Mouse (Mus musculus) limb, embryonic 14.5 days (tissue): ENCODE measurements around the gene Cebpb. TPM values are rescaled to one million over a fixed set of nuclear protein-coding genes. Genes with fewer than 3 reads are reported as not detected.
"Not testable (repeated sequence)": the region's sequence is repeated elsewhere in the genome, so short reads cannot be mapped to it uniquely, and the experiment has no call there.

Experiments used
- ATAC-seq: fragments of 200-750 bp; cut with Nextera tagmentation; 2 replicates; pipeline ENCODE4 v1.8.0; 2017; ENCODE audit warnings: low read depth, moderate number of reproducible peaks, moderate TSS enrichment; ENCODE audit not compliant: low FRiP score
- DNase-seq: peaks from one replicate; pipeline ENCODE4 v3.0.0-alpha.2; 2015; ENCODE audit warnings: low spot score
- H3K27ac ChIP-seq: fragments of 300-500 bp; sonication (generic); replicated peaks from 2 replicates; pipeline ENCODE4 v1.5.1; 2014; ENCODE audit warnings: low read depth, mild to moderate bottlenecking, low read length, moderate library complexity, mixed read lengths
- H3K27me3 ChIP-seq: fragments of 300-500 bp; sonication (generic); 2 replicates; pipeline ENCODE4 v1.6.1; 2014; ENCODE audit warnings: low read length, mixed read lengths; ENCODE audit not compliant: control insufficient read depth, insufficient read depth
- H3K36me3 ChIP-seq: fragments of 300-500 bp; sonication (generic); 2 replicates; pipeline ENCODE4 v1.6.1; 2014; ENCODE audit warnings: mild to moderate bottlenecking, low read length, moderate library complexity, mixed read lengths; ENCODE audit not compliant: control insufficient read depth, insufficient read depth
- H3K4me1 ChIP-seq: fragments of 300-500 bp; sonication (generic); 2 replicates; pipeline ENCODE4 v1.6.1; 2014; ENCODE audit warnings: antibody characterized with exemption, low read length, mixed read lengths; ENCODE audit not compliant: control insufficient read depth, insufficient read depth
- H3K4me2 ChIP-seq: fragments of 300-500 bp; sonication (generic); replicated peaks from 2 replicates; pipeline ENCODE4 v1.6.1; 2014; ENCODE audit warnings: low read depth, mild to moderate bottlenecking, low read length, moderate library complexity; ENCODE audit not compliant: severe bottlenecking
- H3K4me3 ChIP-seq: fragments of 300-500 bp; sonication (generic); replicated peaks from 2 replicates; pipeline ENCODE4 v1.5.1; 2014; ENCODE audit warnings: low read length
- H3K9ac ChIP-seq: fragments of 300-500 bp; sonication (generic); 2 replicates; pipeline ENCODE4 v1.6.1; 2014; ENCODE audit warnings: mild to moderate bottlenecking, low read depth, low read length, moderate library complexity; ENCODE audit not compliant: severe bottlenecking
- H3K9me3 ChIP-seq: fragments of 300-500 bp; sonication (generic); 2 replicates; pipeline ENCODE4 v1.6.1; 2016; ENCODE audit warnings: low read length; ENCODE audit not compliant: control insufficient read depth
- POLR2A ChIP-seq: fragments of 200-500 bp; IDR thresholded peaks from 2 replicates; pipeline ENCODE4 v1.8.0; 2012; ENCODE audit warnings: inconsistent platforms, mild to moderate bottlenecking, moderate library complexity, borderline replicate concordance; ENCODE audit not compliant: insufficient read depth, insufficient read length; ENCODE audit errors: extremely low read depth
- WGBS: fragments of 180-500 bp; shearing (Covaris S2); extraction: QIAGEN DNeasy Blood & Tissue Kit; methylation state at CpG from one replicate; pipeline ENCODE4 v1.1.7; 2014; 5-methylcytosine and 5-hydroxymethylcytosine counted together
- polyA plus RNA-seq, 2 experiments: library from polyadenylated mRNA; depleted of rRNA in 1 of 2; stranded (reverse) in 1 of 2; unstranded in 1 of 2; fragments of >200 nt; fragmentation: Nextera tagmentation in 1 of 2; extraction: Ambion mirVana in 1 of 2; gene quantifications; 2 replicates each; pipeline versions ENCODE4 v1.2.1 to v1.2.3; 2012 to 2014

Gene Cebpb
- 29.7 and 36.0 TPM in 2 replicates for polyA plus RNA-seq (2012; rRNA removed)
- 20.6 and 27.4 TPM in 2 replicates for polyA plus RNA-seq (2014; fragmentation: Nextera tagmentation; extraction: Ambion mirVana)

DNA sequence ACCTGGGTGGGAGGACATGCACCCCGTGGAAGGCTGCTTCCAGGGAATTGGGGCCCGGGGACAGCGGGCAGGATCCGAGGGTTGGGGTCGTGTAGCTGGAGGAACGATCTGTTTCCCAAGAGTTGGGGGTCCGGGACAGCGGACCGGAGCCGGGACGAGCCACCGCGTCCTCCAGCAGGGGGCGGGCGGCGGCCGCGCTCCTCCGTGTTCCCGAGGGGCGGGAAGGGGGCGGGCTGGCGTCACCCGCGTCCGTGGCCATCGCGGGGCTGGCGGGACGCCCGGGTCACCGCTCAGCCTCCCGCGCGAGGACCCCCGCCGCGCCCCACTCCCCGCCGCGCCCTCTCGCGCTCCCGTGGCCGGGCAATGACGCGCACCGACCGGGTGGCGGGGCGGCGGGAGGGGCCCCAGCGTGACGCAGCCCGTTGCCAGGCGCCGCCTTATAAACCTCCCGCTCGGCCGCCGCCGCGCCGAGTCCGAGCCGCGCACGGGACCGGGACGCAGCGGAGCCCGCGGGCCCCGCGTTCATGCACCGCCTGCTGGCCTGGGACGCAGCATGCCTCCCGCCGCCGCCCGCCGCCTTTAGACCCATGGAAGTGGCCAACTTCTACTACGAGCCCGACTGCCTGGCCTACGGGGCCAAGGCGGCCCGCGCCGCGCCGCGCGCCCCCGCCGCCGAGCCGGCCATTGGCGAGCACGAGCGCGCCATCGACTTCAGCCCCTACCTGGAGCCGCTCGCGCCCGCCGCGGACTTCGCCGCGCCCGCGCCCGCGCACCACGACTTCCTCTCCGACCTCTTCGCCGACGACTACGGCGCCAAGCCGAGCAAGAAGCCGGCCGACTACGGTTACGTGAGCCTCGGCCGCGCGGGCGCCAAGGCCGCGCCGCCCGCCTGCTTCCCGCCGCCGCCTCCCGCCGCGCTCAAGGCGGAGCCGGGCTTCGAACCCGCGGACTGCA is at the start of gene Cebpb:
TSS of gene Cebpb (plus strand) at position 418 of the 954 bp plus-strand sequence.
- H3K27me3 ChIP-seq = peaks cover 23% of the 10 kb centered on the region
- H3K27ac ChIP-seq = peak within 1 kb of the TSS; percentile 55; the same call in 1 of the 2 replicates
- no peaks in the 10 kb centered on the region for H3K36me3 ChIP-seq
- H3K9me3 ChIP-seq = no peaks in the 10 kb centered on the region
- H3K4me2 ChIP-seq = peak within 1 kb of the TSS; percentile 94
- peak; percentile 74 for DNase-seq
- no peak for TF ChIP-seq POLR2A
- ATAC-seq = peak; percentile 79
- H3K4me1 ChIP-seq = peaks cover 7% of the 10 kb centered on the region; the same call in 1 of the 2 replicates
- H3K4me3 ChIP-seq = peak within 1 kb of the TSS; percentile 72
- peak within 1 kb of the TSS; percentile 69 for H3K9ac ChIP-seq
- under 1% methylated on average over 45 of the region's 147 CpGs for WGBS

GRCm38 (mm10) chr2:167640279-167640678 is 48.4 kb upstream of the Cebpb start:
- H3K36me3 ChIP-seq = peaks cover 19% of the 10 kb centered on the region
- H3K4me3 ChIP-seq = no peak overlapping the region
- ATAC-seq = no peak
- DNase-seq = no peak
- H3K27ac ChIP-seq = no peak overlapping the region
- no peaks in the 10 kb centered on the region for H3K27me3 ChIP-seq
- H3K4me1 ChIP-seq = no peaks in the 10 kb centered on the region
- TF ChIP-seq POLR2A = no peak
- no peak overlapping the region for H3K4me2 ChIP-seq
- H3K9ac ChIP-seq = no peak overlapping the region
- no peaks in the 10 kb centered on the region for H3K9me3 ChIP-seq
- WGBS = 85% methylated on average over 3 of the region's 3 CpGs

DNA sequence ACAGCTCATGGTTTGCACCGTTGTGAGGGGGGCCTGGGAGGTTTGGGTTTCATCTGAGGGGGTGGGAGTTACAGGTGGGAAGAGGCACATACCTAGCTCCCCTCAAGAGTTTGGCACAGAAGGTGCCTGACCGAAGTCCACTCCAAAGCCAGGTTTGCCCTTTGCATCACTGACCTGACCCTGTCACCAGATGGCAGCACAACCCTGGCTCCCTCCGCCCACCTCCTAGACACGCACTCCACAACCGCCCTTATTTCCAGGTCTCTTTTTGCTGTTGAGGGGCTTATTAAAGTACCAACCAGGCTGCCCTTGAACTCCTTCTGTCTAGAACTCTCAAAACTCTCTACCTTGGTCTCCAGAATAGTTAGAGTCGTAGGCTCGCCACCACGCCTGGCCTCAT is 47.4 kb upstream of the Cebpb start:
- Histone ChIP-seq H3K36me3 (peaks cover 29% of the 10 kb centered on the region), H3K4me1 (no peaks in the 10 kb centered on the region), H3K27me3 (no peaks in the 10 kb centered on the region), H3K4me2 (no peak overlapping the region), H3K9me3 (no peaks in the 10 kb centered on the region), H3K4me3 (no peak overlapping the region), H3K27ac (no peak overlapping the region), H3K9ac (no peak overlapping the region)
- no peak for TF ChIP-seq POLR2A
- no peak for ATAC-seq
- WGBS = 57% methylated on average over 8 of the region's 8 CpGs
- no peak for DNase-seq

- no peak overlapping the region for H3K4me2 ChIP-seq
- H3K9ac ChIP-seq = no peak overlapping the region
- 86% methylated on average over 6 of the region's 6 CpGs for WGBS
- H3K27ac ChIP-seq = no peak overlapping the region
- TF ChIP-seq POLR2A = no peak
- no peak overlapping the region for H3K4me3 ChIP-seq
- H3K27me3 ChIP-seq = no peaks in the 10 kb centered on the region
- no peaks in the 10 kb centered on the region for H3K4me1 ChIP-seq
- ATAC-seq (no peak), DNase-seq (no peak)
- H3K9me3 ChIP-seq = no peaks in the 10 kb centered on the region
- peaks cover 29% of the 10 kb centered on the region for H3K36me3 ChIP-seq
Measured at GRCm38 (mm10) chr2:167642164-167642563, 46.6 kb upstream of the Cebpb start.

DNA sequence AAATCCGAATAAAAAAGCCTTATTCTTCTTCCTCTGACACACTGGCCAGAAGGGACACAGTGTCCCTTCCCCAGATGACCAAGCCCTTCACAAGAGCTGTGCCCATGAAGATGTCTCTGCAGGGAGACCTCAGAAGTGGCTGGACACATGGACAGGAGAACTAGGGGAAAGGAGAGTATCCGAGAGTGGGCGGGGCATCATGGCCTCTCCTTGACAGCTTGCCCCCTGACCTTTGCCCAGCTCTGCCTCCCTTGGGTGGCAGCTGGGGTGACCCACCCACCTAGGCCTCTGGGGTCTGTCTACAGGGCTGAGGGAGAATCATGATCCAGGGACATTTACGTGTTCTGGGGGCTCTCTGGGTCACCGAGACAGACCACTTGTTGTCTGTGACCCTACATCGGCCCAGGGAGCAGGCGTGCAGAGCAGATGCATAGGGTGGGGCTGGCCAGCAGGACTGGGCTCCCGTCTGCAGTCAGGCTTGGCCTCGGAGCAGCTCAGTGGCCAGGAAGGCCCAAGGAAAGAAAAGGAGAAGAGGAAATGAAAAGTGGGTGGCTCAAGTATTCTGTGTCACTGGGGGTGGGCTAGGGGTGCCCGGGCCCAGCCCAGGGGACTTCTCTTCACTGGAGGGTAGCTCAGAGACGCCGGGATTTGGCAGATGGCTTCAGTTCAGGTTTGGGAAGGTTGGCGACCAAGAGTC is 45.2 kb upstream of the Cebpb start:
- H3K9ac ChIP-seq, ATAC-seq, DNase-seq, H3K27ac ChIP-seq, H3K27me3 ChIP-seq, H3K9me3 ChIP-seq, H3K4me3 ChIP-seq, H3K4me2 ChIP-seq, H3K4me1 ChIP-seq: not testable (repeated sequence)
- 78% methylated on average over 10 of the region's 13 CpGs for WGBS
- H3K36me3 ChIP-seq = peaks cover 40% of the 10 kb centered on the region
